Mouse (Mus musculus) hematopoietic multipotent progenitor cell, adult 10-12 weeks (in vitro differentiated cells): Measurements from ENCODE around the gene Gm10668. TPM values are rescaled to one million over a fixed set of nuclear protein-coding genes. Genes with fewer than 3 reads are reported as not detected.

Source experiments
- polyA plus RNA-seq: library from polyadenylated mRNA; stranded (reverse); fragments of >175 nt; gene quantifications from 2 replicates; pipeline ENCODE4 v1.2.3, GENCODE M21; 2012; ENCODE audit warnings: low replicate concordance

The Gm10668 gene
- polyA plus RNA-seq, result not detected in 2 replicates

DNA sequence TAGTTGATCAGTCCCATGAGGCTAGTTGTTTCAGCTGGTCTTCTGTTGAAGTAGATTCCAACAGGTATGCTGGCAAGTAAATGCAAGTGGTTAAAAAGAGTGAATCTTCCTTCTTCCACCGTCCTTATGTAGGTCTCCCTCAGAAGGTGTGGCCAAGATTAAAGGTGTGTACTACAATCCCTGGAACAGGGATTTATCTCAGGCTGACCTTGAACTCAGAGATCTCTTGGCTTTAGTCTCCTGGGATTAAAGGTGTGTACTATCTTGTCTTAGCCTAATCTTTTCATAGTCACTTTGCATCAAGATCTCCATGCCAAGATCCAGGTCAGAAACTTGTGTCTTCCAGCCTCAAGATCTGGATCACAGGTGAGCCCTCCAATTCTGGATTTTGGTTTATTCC, at the start of gene Gm10668:
Gene Gm10668, minus strand, starts transcription at position 101 of the 400 bp plus-strand sequence.

DNA sequence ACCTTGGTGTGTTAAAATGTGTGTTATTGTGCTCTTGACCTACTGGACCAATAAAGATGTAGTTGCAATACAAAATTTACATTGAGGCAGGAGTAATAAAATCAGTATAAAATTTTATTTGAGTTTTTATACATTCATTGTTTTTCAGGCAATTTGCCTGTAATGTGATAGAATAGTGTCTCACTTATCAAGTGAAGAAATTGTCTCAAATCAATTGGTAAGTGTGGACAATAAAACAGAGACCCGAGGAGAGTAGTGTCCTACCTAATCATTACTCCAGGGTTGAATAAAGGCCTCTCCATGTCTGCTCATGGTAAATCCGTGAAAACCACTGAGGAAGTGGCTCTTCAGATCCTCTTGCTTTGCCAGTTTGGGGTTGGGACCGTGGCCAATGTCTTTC, 40.5 kb upstream of the Gm10668 start, which contains the start of gene Vmn1r112:
Gene Vmn1r112, plus strand, starts transcription at position 301 of the 400 bp plus-strand sequence.

DNA sequence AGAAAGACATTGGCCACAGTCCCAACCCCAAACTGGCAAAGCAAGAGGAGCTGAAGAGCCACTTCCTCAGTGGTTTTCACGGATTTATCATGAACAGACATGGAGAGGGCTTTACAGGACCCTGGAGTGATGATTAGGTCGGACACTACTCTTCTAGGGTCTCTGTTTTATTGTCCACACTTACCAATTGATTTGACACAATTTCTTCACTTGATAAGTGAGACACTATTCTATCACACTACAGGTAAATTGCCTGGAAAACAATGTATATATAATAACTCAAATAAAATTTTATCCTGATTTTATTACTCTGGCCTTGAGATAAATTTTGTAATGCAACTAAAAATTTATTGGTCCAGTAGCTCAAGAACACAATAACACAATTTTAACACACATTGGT, 27.3 kb downstream of the Gm10668 start, which contains the start of gene Vmn1r111:
Gene Vmn1r111, minus strand, starts transcription at position 101 of the 400 bp plus-strand sequence.

Other genes starting within 250 kb of the Gm10668 start
- not detected in 2 replicates for gene Vmn1r103, start 220.1 kb downstream of the Gm10668 start, polyA plus RNA-seq
- not detected in 2 replicates for gene Vmn1r104, start 196.8 kb downstream of the Gm10668 start, polyA plus RNA-seq
- not detected in 2 replicates for gene Gm5726, start 184.9 kb downstream of the Gm10668 start, polyA plus RNA-seq
- gene Gm4141, start 154.4 kb downstream of the Gm10668 start, polyA plus RNA-seq, result not detected in 2 replicates
- not detected in 2 replicates for gene Gm4513, start 131.6 kb downstream of the Gm10668 start, polyA plus RNA-seq
- not detected in 2 replicates for gene Vmn1r107, start 61.7 kb downstream of the Gm10668 start, polyA plus RNA-seq
- not detected in 2 replicates for gene Vmn1r111, start 27.4 kb downstream of the Gm10668 start, polyA plus RNA-seq
- gene Vmn1r112, start 40.6 kb upstream of the Gm10668 start, polyA plus RNA-seq, result not detected in 2 replicates
- gene Vmn1r113, start 56.7 kb upstream of the Gm10668 start, polyA plus RNA-seq, result not detected in 2 replicates
- not detected in 2 replicates for gene Vmn1r114, start 81.6 kb upstream of the Gm10668 start, polyA plus RNA-seq
- not detected in 2 replicates for gene Vmn1r115, start 114.4 kb upstream of the Gm10668 start, polyA plus RNA-seq
- gene Vmn1r116, start 141.6 kb upstream of the Gm10668 start, polyA plus RNA-seq, result not detected in 2 replicates
- gene Vmn1r117, start 153.5 kb upstream of the Gm10668 start, polyA plus RNA-seq, result not detected in 2 replicates
- gene Vmn1r118, start 181.7 kb upstream of the Gm10668 start, polyA plus RNA-seq, result not detected in 2 replicates